Mouse (Mus musculus): ENCODE results near the gene Adh6a.

Gene Adh6a

DNA sequence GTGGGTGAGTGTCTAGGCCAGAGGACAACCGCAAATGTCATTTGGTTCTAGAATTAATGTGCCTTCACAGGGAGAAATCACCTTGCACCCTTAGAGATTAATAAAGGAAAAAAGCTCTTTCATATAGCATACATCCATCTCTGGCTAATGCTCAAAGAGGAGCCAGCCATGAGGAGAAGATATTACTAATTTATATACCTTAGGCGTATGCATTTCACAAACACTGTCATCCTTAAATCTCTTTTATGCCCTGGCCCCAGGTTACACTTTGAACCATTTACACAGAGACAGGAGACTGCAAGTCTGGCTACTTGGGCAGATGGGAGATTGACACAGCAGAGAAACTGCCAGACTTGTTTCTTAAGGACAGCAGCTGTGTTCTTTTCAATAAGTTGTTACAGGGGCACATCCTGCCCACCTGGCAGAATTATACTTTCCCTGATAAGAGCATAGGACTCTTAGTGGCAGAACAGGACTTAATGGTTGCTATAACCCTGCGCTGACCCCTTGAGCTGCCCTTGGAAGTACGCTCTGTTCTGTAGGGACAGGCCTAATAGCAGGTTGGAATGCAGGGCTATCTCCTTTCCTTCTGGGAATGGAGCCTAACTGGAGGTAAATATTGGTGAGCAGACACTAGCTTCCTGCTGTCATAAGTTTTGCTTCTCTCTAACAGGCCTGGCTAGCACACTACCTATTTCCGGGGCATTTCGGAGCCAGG, 9.2 kb upstream of the Adh6a start:
- no peaks in the 10 kb centered on the region for H3K36me3 ChIP-seq (ENCODE audit: control insufficient read depth, insufficient read depth, low read length, poor library complexity, severe bottlenecking)
- DNase-seq (ENCODE audit: low read depth, low spot score) = no peak
- no peaks in the 10 kb centered on the region for H3K27me3 ChIP-seq (ENCODE audit: control insufficient read depth, insufficient read depth, low read length, poor library complexity, severe bottlenecking)

DNA sequence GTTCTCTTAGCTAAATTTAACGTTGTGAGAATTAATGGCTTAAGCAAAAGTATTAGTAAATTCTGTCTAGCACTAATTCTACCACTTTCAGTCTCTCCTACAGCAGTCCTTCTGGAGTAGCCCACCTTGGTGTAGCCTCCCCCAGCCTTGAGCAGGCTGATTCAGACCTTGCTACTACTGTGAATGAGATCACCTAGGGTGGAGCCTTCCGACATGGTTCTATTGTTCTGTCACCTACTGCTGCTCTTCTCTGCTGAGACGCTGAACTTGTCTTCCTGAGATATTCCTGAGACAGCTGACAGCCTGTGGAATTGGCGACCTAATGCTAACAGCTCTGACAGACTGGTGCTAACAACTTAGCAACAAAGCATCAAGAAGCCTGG, 8.6 kb upstream of the Adh6a start:
- no peaks in the 10 kb centered on the region for H3K36me3 ChIP-seq (ENCODE audit: control insufficient read depth, insufficient read depth, low read length, poor library complexity, severe bottlenecking)
- no peaks in the 10 kb centered on the region for H3K27me3 ChIP-seq (ENCODE audit: control insufficient read depth, insufficient read depth, low read length, poor library complexity, severe bottlenecking)
- no peak for DNase-seq (ENCODE audit: low read depth, low spot score)

DNA sequence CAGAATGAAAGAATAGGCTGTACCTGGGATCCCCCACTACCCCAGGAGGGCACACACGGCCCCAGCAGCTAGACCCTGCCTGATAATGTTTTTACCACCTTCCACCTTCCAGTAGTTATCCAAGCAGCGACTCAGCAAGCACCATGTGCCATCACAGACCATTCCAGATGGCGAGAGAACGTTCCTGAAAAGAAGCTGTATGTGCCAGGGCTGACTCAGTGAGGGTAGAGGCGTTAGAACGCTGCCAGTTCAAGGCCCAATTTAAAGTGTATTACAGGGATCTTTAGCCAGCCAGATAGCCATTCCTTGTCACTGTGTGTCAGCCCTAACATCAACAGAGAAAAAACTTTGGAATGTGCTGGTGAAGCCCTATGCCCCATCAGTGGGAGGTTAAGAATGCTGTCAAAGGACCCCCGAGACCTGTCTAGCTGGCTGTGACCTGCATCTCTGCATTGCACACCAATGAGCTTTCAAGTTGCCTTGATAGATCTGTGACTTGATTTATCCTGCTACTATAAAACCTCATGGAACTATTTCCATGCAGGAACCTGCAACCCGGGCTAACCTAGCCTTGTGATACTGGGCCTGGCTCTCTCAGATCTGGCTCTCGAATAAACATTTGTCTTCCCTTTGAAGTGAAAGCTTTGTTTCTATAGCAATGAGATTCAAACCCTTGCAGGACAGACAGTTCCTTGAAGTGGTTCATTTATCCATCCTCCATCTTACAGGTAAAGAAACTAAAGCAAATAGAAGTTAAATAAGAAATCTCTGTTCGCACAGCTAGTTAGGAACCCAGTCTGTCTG, 7.4 kb upstream of the Adh6a start:
- DNase-seq (ENCODE audit: low read depth, low spot score) = no peak
- Histone ChIP-seq H3K27me3 (ENCODE audit: control insufficient read depth, insufficient read depth, low read length, poor library complexity, severe bottlenecking) (no peaks in the 10 kb centered on the region), H3K36me3 (ENCODE audit: control insufficient read depth, insufficient read depth, low read length, poor library complexity, severe bottlenecking) (no peaks in the 10 kb centered on the region)

DNA sequence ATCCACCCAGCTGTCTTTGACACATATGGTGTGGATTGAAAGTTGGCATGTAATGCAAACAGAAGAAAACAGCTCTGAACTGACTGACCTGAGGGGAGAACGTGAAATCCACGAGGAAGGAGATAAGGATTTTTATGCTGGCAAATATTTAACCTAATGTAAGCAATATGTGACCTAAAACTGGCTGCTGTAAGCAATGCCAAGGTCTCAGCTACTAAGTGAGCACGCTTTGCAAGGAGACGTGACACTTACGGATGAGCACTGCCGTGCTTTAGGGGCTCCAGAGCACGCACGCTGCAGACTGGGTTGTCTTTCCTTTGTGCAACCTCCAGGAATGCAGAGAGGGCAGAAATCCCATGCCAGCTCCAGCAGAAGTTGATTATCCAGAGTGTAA, 6.8 kb upstream of the Adh6a start:
- no peak for DNase-seq (ENCODE audit: low read depth, low spot score)
- H3K36me3 ChIP-seq (ENCODE audit: control insufficient read depth, insufficient read depth, low read length, poor library complexity, severe bottlenecking) = no peaks in the 10 kb centered on the region
- no peaks in the 10 kb centered on the region for H3K27me3 ChIP-seq (ENCODE audit: control insufficient read depth, insufficient read depth, low read length, poor library complexity, severe bottlenecking)

GRCm38 (mm10) chr3:138309910-138310309, 3.2 kb upstream of the Adh6a start:
- DNase-seq (ENCODE audit: low read depth, low spot score) = no peak
- no peaks in the 10 kb centered on the region for H3K27me3 ChIP-seq (ENCODE audit: control insufficient read depth, insufficient read depth, low read length, poor library complexity, severe bottlenecking)
- no peaks in the 10 kb centered on the region for H3K36me3 ChIP-seq (ENCODE audit: control insufficient read depth, insufficient read depth, low read length, poor library complexity, severe bottlenecking)

GRCm38 (mm10) chr3:138311015-138311414, 2.1 kb upstream of the Adh6a start:
- DNase-seq (ENCODE audit: low read depth, low spot score) = no peak
- no peaks in the 10 kb centered on the region for H3K27me3 ChIP-seq (ENCODE audit: control insufficient read depth, insufficient read depth, low read length, poor library complexity, severe bottlenecking)
- no peaks in the 10 kb centered on the region for H3K36me3 ChIP-seq (ENCODE audit: control insufficient read depth, insufficient read depth, low read length, poor library complexity, severe bottlenecking)

- Histone ChIP-seq H3K27me3 (ENCODE audit: control insufficient read depth, insufficient read depth, low read length, poor library complexity, severe bottlenecking) (no peaks in the 10 kb centered on the region), H3K36me3 (ENCODE audit: control insufficient read depth, insufficient read depth, low read length, poor library complexity, severe bottlenecking) (no peaks in the 10 kb centered on the region)
- DNase-seq (ENCODE audit: low read depth, low spot score) = no peak
Measured at GRCm38 (mm10) chr3:138316908-138317472, 3.9 kb downstream of the Adh6a start.

- Histone ChIP-seq H3K27me3 (ENCODE audit: control insufficient read depth, insufficient read depth, low read length, poor library complexity, severe bottlenecking) (no peaks in the 10 kb centered on the region), H3K36me3 (ENCODE audit: control insufficient read depth, insufficient read depth, low read length, poor library complexity, severe bottlenecking) (no peaks in the 10 kb centered on the region)
- no peak for DNase-seq (ENCODE audit: low read depth, low spot score)
Measured at GRCm38 (mm10) chr3:138325001-138325400, 11.9 kb downstream of the Adh6a start.

DNA sequence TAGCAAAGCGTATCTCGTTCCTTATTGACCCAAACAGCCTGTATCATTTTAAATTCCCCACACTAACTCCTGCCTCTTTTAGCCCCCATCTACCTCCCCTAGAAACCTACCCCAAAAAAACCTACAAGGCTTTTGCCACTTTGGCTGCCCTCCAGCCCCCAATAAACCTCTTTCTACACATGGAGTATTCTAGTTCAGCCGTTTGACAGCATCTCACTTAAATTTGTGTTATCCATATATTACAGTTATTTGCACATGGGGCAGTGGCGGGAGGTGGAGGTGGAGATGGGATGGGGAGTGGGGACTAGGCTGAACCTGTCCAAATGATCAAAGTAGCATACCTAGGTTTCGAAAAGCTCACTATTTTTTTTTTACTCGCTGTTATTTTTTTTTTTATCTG, 12.4 kb downstream of the Adh6a start:
- DNase-seq (ENCODE audit: low read depth, low spot score) = no peak
- H3K36me3 ChIP-seq (ENCODE audit: control insufficient read depth, insufficient read depth, low read length, poor library complexity, severe bottlenecking) = no peaks in the 10 kb centered on the region
- H3K27me3 ChIP-seq (ENCODE audit: control insufficient read depth, insufficient read depth, low read length, poor library complexity, severe bottlenecking) = no peaks in the 10 kb centered on the region

- DNase-seq (ENCODE audit: low read depth, low spot score) = no peak
- H3K27me3 ChIP-seq (ENCODE audit: control insufficient read depth, insufficient read depth, low read length, poor library complexity, severe bottlenecking) = no peaks in the 10 kb centered on the region
- no peaks in the 10 kb centered on the region for H3K36me3 ChIP-seq (ENCODE audit: control insufficient read depth, insufficient read depth, low read length, poor library complexity, severe bottlenecking)
Measured at GRCm38 (mm10) chr3:138333910-138334309, 20.8 kb downstream of the Adh6a start.

DNA sequence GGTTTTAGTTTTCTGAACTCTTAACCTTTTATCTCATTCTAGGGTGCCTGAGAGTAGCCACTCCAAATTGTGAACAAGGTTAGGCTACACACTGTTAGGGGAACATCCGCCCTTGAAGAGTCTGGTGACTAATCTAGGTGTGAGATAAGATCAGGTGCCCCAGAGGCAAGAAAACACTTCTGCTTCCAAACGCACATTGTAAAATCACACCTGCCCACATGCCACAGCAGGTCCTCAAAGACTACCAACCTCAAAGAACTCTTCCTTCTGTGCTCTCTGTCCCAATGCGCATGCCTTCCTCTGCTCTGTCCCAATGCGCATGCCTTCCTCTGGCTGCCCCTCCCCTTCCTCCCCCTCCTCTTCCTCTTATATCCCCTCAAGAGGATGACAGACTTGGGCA, 21.2 kb downstream of the Adh6a start:
- DNase-seq (ENCODE audit: low read depth, low spot score) = no peak
- Histone ChIP-seq H3K27me3 (ENCODE audit: control insufficient read depth, insufficient read depth, low read length, poor library complexity, severe bottlenecking) (no peaks in the 10 kb centered on the region), H3K36me3 (ENCODE audit: control insufficient read depth, insufficient read depth, low read length, poor library complexity, severe bottlenecking) (no peaks in the 10 kb centered on the region)

GRCm38 (mm10) chr3:138335566-138335965, 22.5 kb downstream of the Adh6a start:
- no peak for DNase-seq (ENCODE audit: low read depth, low spot score)
- no peaks in the 10 kb centered on the region for H3K27me3 ChIP-seq (ENCODE audit: control insufficient read depth, insufficient read depth, low read length, poor library complexity, severe bottlenecking)
- no peaks in the 10 kb centered on the region for H3K36me3 ChIP-seq (ENCODE audit: control insufficient read depth, insufficient read depth, low read length, poor library complexity, severe bottlenecking)

- DNase-seq (ENCODE audit: low read depth, low spot score) = no peak
- Histone ChIP-seq H3K36me3 (ENCODE audit: control insufficient read depth, insufficient read depth, low read length, poor library complexity, severe bottlenecking) (no peaks in the 10 kb centered on the region), H3K27me3 (ENCODE audit: control insufficient read depth, insufficient read depth, low read length, poor library complexity, severe bottlenecking) (no peaks in the 10 kb centered on the region)
Measured at GRCm38 (mm10) chr3:138336104-138336754, 23.1 kb downstream of the Adh6a start.

DNA sequence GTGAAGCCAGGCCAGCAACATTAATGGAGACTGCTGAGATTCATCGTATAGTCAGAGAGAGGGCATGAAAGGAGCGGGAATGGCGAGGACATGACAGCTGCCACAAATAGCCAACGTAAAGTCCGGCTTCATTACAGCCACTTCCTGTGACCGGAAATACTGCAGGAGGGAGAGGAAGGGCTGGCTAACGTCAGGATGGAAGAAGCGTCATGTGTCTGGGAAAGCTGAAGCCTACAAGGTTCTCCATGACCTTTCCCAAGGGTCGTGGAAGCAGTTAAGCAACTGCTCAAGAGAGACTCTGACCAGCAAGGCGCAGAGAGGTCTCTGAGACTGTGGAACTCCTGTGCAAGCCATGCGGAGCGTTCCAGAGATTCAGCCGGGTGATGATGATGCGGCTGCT, 28.4 kb downstream of the Adh6a start, which contains the start of gene Adh6b:
Gene Adh6b (plus strand): TSS at position 305 of the 400 bp plus-strand sequence.
- Histone ChIP-seq H3K27me3 (ENCODE audit: control insufficient read depth, insufficient read depth, low read length, poor library complexity, severe bottlenecking) (no peaks in the 10 kb centered on the region), H3K36me3 (ENCODE audit: control insufficient read depth, insufficient read depth, low read length, poor library complexity, severe bottlenecking) (no peaks in the 10 kb centered on the region)
- no peak for DNase-seq (ENCODE audit: low read depth, low spot score)

DNA sequence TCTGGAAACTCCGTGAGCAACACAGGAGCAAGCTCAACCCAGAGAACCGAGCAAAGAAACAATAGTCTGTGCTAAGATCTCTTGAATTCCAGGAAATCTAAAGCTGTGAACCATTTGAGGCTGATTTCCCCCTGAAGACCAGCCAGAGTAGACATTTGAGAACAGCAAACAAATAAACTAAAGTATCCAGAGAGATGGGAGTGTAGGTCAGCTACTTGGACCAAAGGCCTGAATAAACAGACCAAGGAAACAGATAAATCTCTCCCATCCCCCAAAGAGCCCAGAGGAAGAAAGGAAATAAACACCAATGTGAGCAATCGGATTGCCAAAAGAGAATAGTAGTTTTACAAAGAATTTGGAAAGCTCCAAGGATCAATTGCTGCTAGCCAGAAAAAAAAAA, 34.0 kb downstream of the Adh6a start:
- DNase-seq (ENCODE audit: low read depth, low spot score) = no peak
- no peaks in the 10 kb centered on the region for H3K36me3 ChIP-seq (ENCODE audit: control insufficient read depth, insufficient read depth, low read length, poor library complexity, severe bottlenecking)
- H3K27me3 ChIP-seq (ENCODE audit: control insufficient read depth, insufficient read depth, low read length, poor library complexity, severe bottlenecking) = no peaks in the 10 kb centered on the region

All from splenic B cell, adult 2 months (primary cell).